20 mouse cellular contexts compared by ENCODE assay signal in genomic region chr10:70824461-70824860, GRCm38 (mm10).
DNase-seq lines count a peak whose midpoint lies in the region; ATAC-seq lines count a peak whose summit lies in the region.
"Had no signal": no experiment of that assay in that cellular context is flagged by ENCODE, and none has a peak within 500 bp of the region (broad histone marks: within the 10 kb centered on the region; RNA-seq: fewer than 3 reads in every experiment).

No protein-coding gene starts in this region.

- H3K4me3 ChIP-seq in neural tube, embryonic 15.5 days (replicated peaks) = no peak overlapping the region
- H3K4me3 ChIP-seq: forebrain, embryonic 10.5 days; hindbrain, embryonic 10.5 days had no signal

- no peaks in the 10 kb centered on the region for H3K9me3 ChIP-seq in neural tube, embryonic 15.5 days (replicated peaks)
- H3K9me3 ChIP-seq: forebrain, embryonic 10.5 days; hindbrain, embryonic 10.5 days had no signal

- intact Hi-C loops in heart, postnatal 14 days (cut with DNase I) = no loop called here
- intact Hi-C loops in left cerebral cortex, postnatal 25 days (cut with DNase I) = no loop called here

- WGBS in neural tube, embryonic 15.5 days = 74% methylated on average over 5 of the region's 5 CpGs

- H3K36me3 ChIP-seq in neural tube, embryonic 15.5 days = no peaks in the 10 kb centered on the region
- H3K36me3 ChIP-seq: forebrain, embryonic 10.5 days; hindbrain, embryonic 10.5 days had no signal

- DNase-seq in adrenal gland, adult 2 months = peak; percentile 3
- DNase-seq in adrenal gland, adult 18-20 months (ENCODE audit: low spot score in 2 of 2) = no peak
- peak; percentile 34 for DNase-seq in lung, postnatal 10 days
- no peak for DNase-seq in lung, postnatal 25 days (ENCODE audit: low spot score)
- peak; percentile 25 to 26 for DNase-seq in heart, postnatal 14 days
- DNase-seq in c-Kit-positive CD71-positive TER-119-positive erythroid progenitor cells, embryonic 14.5 days (ENCODE audit: low spot score) = no peak
- DNase-seq in left cerebral cortex, postnatal 25 days (ENCODE audit: low spot score in 2 of 2) = no peak
- DNase-seq: cerebellum, adult 8-10 months; kidney, adult 18-20 months; layer of hippocampus, postnatal 36 days; retina, postnatal 1 day; right cerebral cortex, postnatal 4 days had no signal

- no peaks in the 10 kb centered on the region for H3K27me3 ChIP-seq in neural tube, embryonic 15.5 days (replicated peaks)
- H3K27me3 ChIP-seq: Patski had no signal

- H3K27ac ChIP-seq in neural tube, embryonic 15.5 days (replicated peaks) = no peak overlapping the region
- H3K27ac ChIP-seq: forebrain, embryonic 10.5 days; hindbrain, embryonic 10.5 days; kidney, postnatal 0 days; liver, embryonic 14.5 days; stomach, postnatal 0 days had no signal

- ATAC-seq in neural tube, embryonic 15.5 days (ENCODE audit: low FRiP score) = no peak
- ATAC-seq: activated CD4-positive, CD25-positive, alpha-beta regulatory T cell, adult 4 months; Patski had no signal

- no peak overlapping the region for H3K9ac ChIP-seq in neural tube, embryonic 15.5 days (replicated peaks)
- H3K9ac ChIP-seq: liver, embryonic 14.5 days had no signal

- peaks cover 12% of the 10 kb centered on the region; the same call in 1 of the 2 replicates for H3K4me1 ChIP-seq in neural tube, embryonic 15.5 days

- H3K4me2 ChIP-seq in neural tube, embryonic 15.5 days = no peak overlapping the region

Comparison
In these comparisons a context has a peak if more than half of its experiments do, and no peak if none do; other contexts are left out.
1. DNase-seq: peak in adrenal gland, adult 2 months (single experiment), lung, postnatal 10 days (single experiment) and heart, postnatal 14 days (2 of 2); none in adrenal gland, adult 18-20 months (0 of 2), lung, postnatal 25 days (single experiment), c-Kit-positive CD71-positive TER-119-positive erythroid progenitor cells, embryonic 14.5 days (single experiment) and left cerebral cortex, postnatal 25 days (0 of 2).